Mouse (Mus musculus) E14TG2a.4 (cell line): ENCODE measurements at regions not wholly inside any gene's neighbourhood (a gene's known extent, or its start where the extent isn't known, plus 50 kb on each side); places are given as distances from the start of the nearest gene placed in this dataset.

ENCODE experiments used
- CTCF ChIP-seq: conservative IDR thresholded peaks from 2 replicates; pipeline ENCODE4 v1.5.1; 2014; ENCODE audit warnings: low read length
- NANOG ChIP-seq: IDR thresholded peaks from 2 replicates; pipeline ENCODE4 v1.6.1; 2014; ENCODE audit warnings: borderline replicate concordance, low read length, mixed read lengths
- POU5F1 ChIP-seq: IDR thresholded peaks from 2 replicates; pipeline ENCODE4 v1.6.1; 2014; ENCODE audit warnings: low read length, borderline replicate concordance

DNA sequence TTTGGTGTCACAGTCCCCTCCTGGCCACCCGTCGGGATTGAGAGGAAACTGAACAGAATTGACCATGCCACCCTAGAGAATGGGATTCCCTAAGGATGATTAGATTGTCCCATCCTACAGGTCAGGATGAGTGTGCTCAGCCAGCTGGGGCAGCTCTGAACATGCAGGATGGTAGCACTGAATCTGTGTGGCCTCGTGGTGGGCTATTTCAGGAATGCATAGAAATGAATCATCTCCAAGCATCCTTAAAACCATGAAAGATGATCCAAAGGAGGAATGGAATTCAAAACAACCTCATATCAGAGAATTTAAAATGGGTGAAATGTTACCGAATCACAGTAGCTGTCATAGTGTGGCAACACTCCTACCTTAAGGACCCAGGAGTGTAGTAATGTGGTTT lies 187.9 kb downstream of the Tmem182 start:
- TF ChIP-seq CTCF (no peak), NANOG (no peak), POU5F1 (no peak)
